Mouse (Mus musculus): ENCODE results near the gene Copb1.

GRCm38 (mm10) chr7:114268446-114268845, 13.9 kb upstream of the Copb1 start:
- no peak for TF ChIP-seq CTCF (IDR thresholded peaks at IDR 0.05; ENCODE audit: low read depth)
- no peak for TF ChIP-seq EP300 (IDR thresholded peaks at IDR 0.05; ENCODE audit: low read depth)

Measured in liver, embryonic 14.5 days (tissue).